Mouse (Mus musculus) embryonic facial prominence, embryonic 11.5 days (tissue): Measurements from ENCODE around the gene Hoxc10. TPM values are rescaled to one million over a fixed set of nuclear protein-coding genes. Genes with fewer than 3 reads are reported as not detected.

Source experiments
- ATAC-seq: fragments of 200-750 bp; cut with Nextera tagmentation; replicated peaks from 2 replicates; pipeline ENCODE4 v1.8.0; 2017; ENCODE audit warnings: low read depth; ENCODE audit not compliant: insufficient number of reproducible peaks, low FRiP score, low TSS enrichment
- DNase-seq: peaks from one replicate; pipeline ENCODE4 v3.0.0-alpha.2; 2015; ENCODE audit warnings: low spot score
- H3K27ac ChIP-seq: fragments of 300-500 bp; sonication (generic); replicated peaks from 2 replicates; pipeline ENCODE4 v1.5.1; 2014; ENCODE audit warnings: mild to moderate bottlenecking, low read depth, low read length, control low read depth
- H3K27me3 ChIP-seq: fragments of 300-500 bp; sonication (generic); 2 replicates; pipeline ENCODE4 v1.6.1; 2014; ENCODE audit warnings: mild to moderate bottlenecking, low read length, moderate library complexity, mixed read lengths; ENCODE audit not compliant: control insufficient read depth, insufficient read depth
- H3K36me3 ChIP-seq: fragments of 300-500 bp; sonication (generic); replicated peaks from 2 replicates; pipeline ENCODE4 v1.6.1; 2014; ENCODE audit warnings: low read depth, mild to moderate bottlenecking, low read length, moderate library complexity, mixed read lengths; ENCODE audit not compliant: control insufficient read depth, insufficient read depth
- H3K4me1 ChIP-seq: fragments of 300-500 bp; sonication (generic); 2 replicates; pipeline ENCODE4 v1.6.1; 2014; ENCODE audit warnings: low read length, mixed read lengths; ENCODE audit not compliant: control insufficient read depth, insufficient read depth
- H3K4me2 ChIP-seq: fragments of 300-500 bp; sonication (generic); 2 replicates; pipeline ENCODE4 v1.6.1; 2014; ENCODE audit warnings: low read depth, mild to moderate bottlenecking, control low read depth, low read length, moderate library complexity
- H3K4me3 ChIP-seq: fragments of 300-500 bp; sonication (generic); 2 replicates; pipeline ENCODE4 v1.5.1; 2014; ENCODE audit warnings: low read depth, low read length, control low read depth
- H3K9ac ChIP-seq: fragments of 300-500 bp; sonication (generic); replicated peaks from 2 replicates; pipeline ENCODE4 v1.6.1; 2014; ENCODE audit warnings: mild to moderate bottlenecking, control low read depth, low read length
- H3K9me3 ChIP-seq: fragments of 300-500 bp; sonication (generic); replicated peaks from 2 replicates; pipeline ENCODE4 v1.6.1; 2016; ENCODE audit warnings: mild to moderate bottlenecking, low read length, inconsistent platforms, mixed read lengths; ENCODE audit not compliant: control insufficient read depth
- WGBS: fragments of 180-500 bp; shearing (Covaris S2); extraction: QIAGEN DNeasy Blood & Tissue Kit; methylation state at CpG from one replicate; pipeline ENCODE4 v1.1.7; 2014; 5-methylcytosine and 5-hydroxymethylcytosine counted together
- polyA plus RNA-seq: library from polyadenylated mRNA; unstranded; fragments of >200 nt; fragmentation: Nextera tagmentation; extraction: Ambion mirVana; gene quantifications from 2 replicates; pipeline ENCODE4 v1.2.1, GENCODE M21; 2014

Gene Hoxc10
- polyA plus RNA-seq, 1 experiment from 2014 or later: not detected

DNA sequence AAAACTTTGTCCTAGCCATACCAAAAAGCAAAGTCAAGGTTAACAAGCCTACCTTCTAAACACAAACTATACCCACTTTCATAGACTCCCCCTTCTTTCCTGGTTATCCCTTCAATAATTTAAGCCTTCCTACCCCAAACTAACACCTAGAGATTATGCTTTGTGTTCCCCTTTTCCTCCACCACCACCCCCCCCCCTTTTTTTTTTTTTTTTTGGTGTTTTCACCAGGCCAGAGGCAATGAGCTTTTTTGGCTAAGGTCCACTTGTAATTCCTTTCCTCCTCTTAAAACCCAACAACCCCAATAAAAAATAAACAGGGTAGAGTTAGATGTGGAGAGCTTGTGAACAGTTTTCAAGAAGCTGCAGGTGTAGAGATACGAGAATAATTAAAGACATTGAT, 2.7 kb downstream of the Hoxc10 start:
- no peak for ATAC-seq

DNA sequence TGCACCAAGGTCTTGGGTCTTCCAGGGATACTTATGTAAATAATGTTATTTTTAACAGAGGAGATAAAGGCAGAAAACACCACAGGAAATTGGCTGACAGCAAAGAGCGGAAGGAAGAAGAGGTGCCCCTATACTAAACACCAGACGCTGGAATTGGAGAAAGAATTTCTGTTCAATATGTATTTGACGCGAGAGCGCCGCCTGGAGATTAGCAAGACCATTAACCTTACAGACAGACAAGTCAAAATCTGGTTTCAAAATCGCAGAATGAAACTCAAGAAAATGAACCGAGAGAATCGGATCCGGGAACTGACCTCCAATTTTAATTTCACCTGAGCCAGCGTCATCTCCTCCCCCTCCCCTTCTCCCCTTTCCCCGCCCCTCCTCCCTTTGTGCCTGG, 4.1 kb downstream of the Hoxc10 start:
- Histone ChIP-seq H3K27ac (no peak overlapping the region), H3K36me3 (no peaks in the 10 kb centered on the region), H3K27me3 (peaks cover 94% of the 10 kb centered on the region), H3K4me1 (no peaks in the 10 kb centered on the region), H3K9ac (no peak overlapping the region), H3K9me3 (no peaks in the 10 kb centered on the region), H3K4me3 (no peak overlapping the region), H3K4me2 (no peak overlapping the region)
- ATAC-seq (no peak), DNase-seq (no peak)
- 1% methylated on average over 12 of the region's 12 CpGs for WGBS

More for the DNA sequence above, 2.7 kb downstream of the Hoxc10 start:
- Histone ChIP-seq H3K9ac (no peak overlapping the region), H3K27ac (no peak overlapping the region), H3K4me3 (no peak overlapping the region), H3K36me3 (no peaks in the 10 kb centered on the region), H3K9me3 (no peaks in the 10 kb centered on the region), H3K4me2 (no peak overlapping the region), H3K4me1 (no peaks in the 10 kb centered on the region), H3K27me3 (peaks cover 96% of the 10 kb centered on the region)
- no peak for DNase-seq
- WGBS: 39% methylated on average over 1 of the region's 1 CpGs

DNA sequence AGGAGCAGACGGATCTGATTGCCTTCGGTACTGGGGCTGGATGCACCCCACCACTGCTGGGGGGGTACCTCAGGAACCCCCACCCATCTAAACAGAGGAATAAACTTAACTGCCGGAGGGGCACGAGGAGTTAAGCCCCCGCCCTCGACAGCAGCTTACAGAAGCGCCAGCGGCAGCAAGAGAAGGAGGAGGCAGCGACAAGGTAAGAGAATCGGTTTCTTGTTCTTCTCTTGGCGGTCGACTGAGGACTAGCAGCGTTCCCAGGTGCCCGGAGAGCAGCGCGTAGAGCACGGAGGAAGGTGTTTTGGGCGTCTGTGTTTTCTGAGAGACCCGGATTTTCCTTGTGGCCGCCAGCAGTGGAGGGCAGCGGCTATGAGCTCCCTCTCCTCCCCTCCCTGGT, 5.7 kb downstream of the Hoxc10 start:
- no peaks in the 10 kb centered on the region for H3K36me3 ChIP-seq
- under 1% methylated on average over 21 of the region's 21 CpGs for WGBS
- H3K9me3 ChIP-seq: no peaks in the 10 kb centered on the region
- ATAC-seq: no peak
- H3K27ac ChIP-seq: no peak overlapping the region
- no peaks in the 10 kb centered on the region for H3K4me1 ChIP-seq
- no peak for DNase-seq
- H3K27me3 ChIP-seq: peaks cover 94% of the 10 kb centered on the region
- no peak overlapping the region for H3K4me3 ChIP-seq
- no peak overlapping the region for H3K4me2 ChIP-seq
- no peak overlapping the region for H3K9ac ChIP-seq

DNA sequence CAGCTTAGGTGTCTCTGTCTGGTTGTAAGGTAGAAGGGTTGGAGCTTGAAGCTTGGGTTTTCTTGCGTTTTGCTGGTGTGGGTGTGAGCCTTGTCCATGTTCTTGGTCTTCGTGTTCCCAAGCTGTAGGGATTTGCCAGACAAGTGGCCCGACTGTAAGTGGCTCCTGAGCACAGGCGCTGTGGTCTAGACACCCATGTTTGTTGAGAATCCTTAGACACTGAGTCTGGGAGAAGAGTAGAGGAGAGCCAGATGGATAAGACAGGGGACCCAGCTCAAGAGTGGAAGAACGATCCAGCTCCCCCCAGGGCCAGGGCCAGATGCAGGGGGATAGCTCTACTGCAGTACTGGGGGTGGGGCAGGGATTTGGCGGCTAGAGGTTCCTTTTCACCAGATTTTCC, 6.2 kb downstream of the Hoxc10 start:
- ATAC-seq: no peak
- Histone ChIP-seq H3K27me3 (peaks cover 94% of the 10 kb centered on the region), H3K9ac (no peak overlapping the region), H3K4me2 (no peak overlapping the region), H3K9me3 (no peaks in the 10 kb centered on the region), H3K36me3 (no peaks in the 10 kb centered on the region), H3K4me3 (no peak overlapping the region), H3K27ac (no peak overlapping the region), H3K4me1 (no peaks in the 10 kb centered on the region)
- DNase-seq: no peak
- WGBS: 2% methylated on average over 6 of the region's 6 CpGs

DNA sequence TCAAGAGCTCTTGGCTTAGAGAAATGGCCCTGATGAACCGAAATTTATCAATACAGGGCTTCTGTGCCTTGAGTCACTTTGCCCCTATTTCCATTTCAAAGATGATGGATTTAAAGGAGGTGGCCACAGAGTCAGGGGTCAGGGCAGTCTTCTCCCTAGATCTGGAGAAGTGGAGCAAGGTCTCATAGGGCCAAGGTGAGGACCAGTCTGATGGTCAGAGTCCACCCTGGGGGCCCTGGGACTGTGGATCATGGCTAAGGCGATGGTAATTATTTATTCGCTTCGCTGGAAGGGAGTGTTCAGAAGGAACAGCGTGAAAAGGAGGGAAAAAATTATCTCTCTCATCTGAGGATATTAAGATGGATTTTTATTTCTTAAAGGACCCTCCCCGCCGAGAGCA, 8.4 kb downstream of the Hoxc10 start:
- H3K4me3 ChIP-seq: no peak overlapping the region
- no peaks in the 10 kb centered on the region for H3K9me3 ChIP-seq
- H3K27me3 ChIP-seq: peaks cover 97% of the 10 kb centered on the region
- ATAC-seq: no peak
- no peaks in the 10 kb centered on the region for H3K36me3 ChIP-seq
- WGBS: 5% methylated on average over 7 of the region's 7 CpGs
- no peak for DNase-seq
- no peaks in the 10 kb centered on the region for H3K4me1 ChIP-seq
- H3K9ac ChIP-seq: no peak overlapping the region
- H3K27ac ChIP-seq: no peak overlapping the region
- no peak overlapping the region for H3K4me2 ChIP-seq

DNA sequence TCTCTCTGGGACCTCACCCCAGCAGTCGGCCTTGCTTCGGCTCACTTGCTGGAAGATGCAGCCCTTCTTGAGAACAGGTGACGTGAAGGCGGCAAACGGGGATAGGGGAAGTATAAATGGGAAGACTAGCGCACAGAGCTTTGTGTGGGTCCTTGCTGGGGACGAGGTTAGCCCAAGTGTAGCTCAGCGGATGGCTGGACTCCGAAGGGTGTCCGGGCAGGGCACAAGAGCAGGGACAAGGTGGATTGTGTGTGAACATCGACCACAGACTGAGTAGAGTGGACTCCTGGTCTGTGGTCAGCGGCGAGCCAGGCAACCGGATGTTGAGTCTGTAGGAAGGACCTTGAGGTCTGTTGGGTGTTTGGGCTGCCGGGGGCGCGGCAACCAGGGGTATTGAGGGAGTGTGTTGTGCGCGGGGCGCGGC, 9.1 kb downstream of the Hoxc10 start:
- WGBS: 2% methylated on average over 21 of the region's 21 CpGs
- no peak for ATAC-seq

DNA sequence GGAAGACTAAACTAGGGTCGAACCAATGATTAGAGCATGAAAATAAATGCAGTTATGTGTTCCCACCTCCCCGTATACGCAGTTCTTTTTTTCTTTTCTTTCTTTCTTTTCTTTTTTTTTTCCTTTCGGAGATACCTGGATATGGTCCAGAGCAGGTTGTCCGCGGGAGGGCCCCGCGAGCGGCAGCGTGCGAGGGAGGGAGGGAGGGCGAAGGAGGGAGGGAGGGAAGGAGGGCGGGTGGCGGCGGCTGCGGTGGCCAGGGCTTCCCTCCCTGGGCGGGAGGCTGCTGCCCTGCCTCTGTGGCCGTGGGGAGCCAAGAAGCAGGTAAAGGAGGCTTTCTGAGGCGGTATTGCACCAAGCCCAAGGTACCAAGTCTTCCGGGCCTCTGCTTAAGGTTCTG, 9.6 kb downstream of the Hoxc10 start, which contains the start of gene Hoxc9:
Gene Hoxc9 (plus strand): TSS at position 269 of the 400 bp plus-strand sequence.
- H3K9ac ChIP-seq: no peak within 1 kb of the TSS
- H3K4me1 ChIP-seq: no peaks in the 10 kb centered on the region
- no peaks in the 10 kb centered on the region for H3K9me3 ChIP-seq
- ATAC-seq (no peak), DNase-seq (no peak)
- no peak within 1 kb of the TSS for H3K27ac ChIP-seq
- H3K27me3 ChIP-seq: peaks cover 97% of the 10 kb centered on the region
- H3K36me3 ChIP-seq: no peaks in the 10 kb centered on the region
- WGBS: 0% methylated on average over 13 of the region's 20 CpGs
- no peak within 1 kb of the TSS for H3K4me2 ChIP-seq
- no peak within 1 kb of the TSS for H3K4me3 ChIP-seq

More for the DNA sequence above, 9.1 kb downstream of the Hoxc10 start:
- H3K4me2 ChIP-seq: no peak overlapping the region
- no peak for DNase-seq
- H3K27ac ChIP-seq: no peak overlapping the region
- H3K4me1 ChIP-seq: no peaks in the 10 kb centered on the region
- H3K27me3 ChIP-seq: peaks cover 98% of the 10 kb centered on the region
- H3K4me3 ChIP-seq: no peak overlapping the region
- H3K9ac ChIP-seq: no peak overlapping the region
- H3K36me3 ChIP-seq: no peaks in the 10 kb centered on the region
- no peaks in the 10 kb centered on the region for H3K9me3 ChIP-seq

DNA sequence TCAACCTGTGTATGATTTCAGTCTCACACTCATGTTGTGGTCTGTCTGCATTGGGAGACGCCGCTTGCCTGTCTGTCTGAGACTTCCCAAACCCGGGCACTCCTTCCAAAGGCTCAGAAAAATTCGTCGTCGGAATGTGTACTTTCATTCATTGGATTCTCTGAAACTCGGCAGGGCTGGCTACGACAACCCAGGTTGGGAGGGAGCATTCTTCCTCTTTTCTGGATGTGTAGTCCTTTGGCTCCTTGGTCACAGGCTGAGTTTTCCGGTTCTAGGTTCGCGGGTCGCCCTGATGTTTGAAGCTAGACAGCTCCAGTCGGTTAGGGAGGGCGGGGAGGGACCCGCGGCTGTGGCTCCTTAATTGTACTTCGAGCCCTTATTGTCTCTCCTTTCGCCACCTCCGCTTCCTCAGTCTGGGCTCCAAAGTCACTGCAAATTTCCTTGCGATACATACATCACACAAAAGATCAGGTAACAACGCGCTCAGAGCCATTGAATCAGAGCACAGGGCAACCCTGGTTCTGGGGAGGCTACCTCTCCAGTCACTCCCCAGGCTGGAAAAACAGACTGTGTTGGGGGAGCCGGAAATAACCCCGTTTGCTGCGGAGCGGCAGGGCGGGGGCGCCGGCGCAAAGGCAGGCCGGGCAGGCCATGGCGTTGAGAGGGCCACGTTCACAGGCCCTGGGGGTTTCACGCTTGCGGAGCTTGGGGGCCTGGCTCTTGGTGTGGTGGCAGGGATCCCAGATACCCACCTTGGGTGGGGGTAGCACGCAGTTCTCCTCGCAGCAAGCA, 10.2 kb downstream of the Hoxc10 start:
- no peak for DNase-seq
- Histone ChIP-seq H3K36me3 (no peaks in the 10 kb centered on the region), H3K27me3 (peaks cover 97% of the 10 kb centered on the region), H3K9me3 (no peaks in the 10 kb centered on the region), H3K27ac (no peak overlapping the region), H3K4me1 (peaks cover 4% of the 10 kb centered on the region), H3K4me2 (no peak overlapping the region), H3K9ac (no peak overlapping the region), H3K4me3 (no peak overlapping the region)
- WGBS: 1% methylated on average over 37 of the region's 37 CpGs
- no peak for ATAC-seq
